Mouse (Mus musculus): ENCODE measurements around the gene Abcc4.

DNA sequence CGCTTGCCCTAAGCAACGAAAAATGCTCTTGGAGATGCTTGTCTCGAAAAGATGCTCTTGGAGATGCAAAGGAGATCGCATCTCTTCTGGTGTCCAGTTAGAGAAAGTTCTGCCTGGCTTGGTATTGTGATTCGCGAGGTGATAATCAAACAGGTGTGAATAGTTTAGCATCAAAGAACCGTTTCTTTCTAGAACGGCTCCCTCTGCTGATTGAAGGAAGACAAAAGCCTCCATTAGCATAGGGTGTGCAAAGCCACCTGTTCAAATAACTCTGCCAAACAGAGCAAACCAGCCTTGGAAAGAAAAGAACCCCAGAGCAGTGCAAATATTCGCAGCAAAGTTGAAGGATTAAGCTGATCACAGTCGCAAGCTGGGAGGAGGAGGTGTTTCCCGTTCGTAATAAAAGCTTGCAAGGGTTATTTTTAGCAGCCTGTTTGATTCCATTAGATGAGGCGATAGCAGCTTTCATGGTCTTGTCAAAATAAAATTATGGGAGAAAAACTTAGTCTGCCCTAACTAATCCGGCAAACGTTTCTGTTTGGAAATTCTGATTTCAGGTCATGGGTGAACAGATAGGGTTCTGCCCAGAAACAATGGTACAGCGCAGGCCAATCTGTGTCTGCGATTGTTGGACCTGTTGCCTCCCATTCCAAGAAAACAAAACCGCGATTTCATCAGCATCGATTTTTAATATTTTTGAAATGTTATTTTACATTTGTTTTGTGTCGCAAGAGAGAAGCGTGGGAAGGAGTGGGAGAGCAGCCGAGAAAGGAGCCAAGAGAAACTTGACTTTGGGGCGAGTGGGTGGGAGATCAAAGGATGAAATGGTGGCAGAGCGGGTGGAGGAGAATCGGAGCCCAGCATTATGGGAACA, 231.6 kb downstream of the Abcc4 start:
- TF ChIP-seq EP300 (IDR thresholded peaks at IDR 0.05; ENCODE audit: insufficient read depth, low read depth, low read length) (no peak), CTCF (IDR thresholded peaks at IDR 0.05) (no peak), POLR2A (IDR thresholded peaks at IDR 0.05; ENCODE audit: insufficient read depth, low read depth, low read length) (no peak)

Measured in heart, adult 2 months (tissue).